Comparison of ENCODE assay signal across 29 mouse cellular contexts in genomic region chr14:60893882-60894281, GRCm38 (mm10).
"Had no signal": no experiment of that assay in that cellular context is flagged by ENCODE, and none has a peak within 500 bp of the region (broad histone marks: within the 10 kb centered on the region; RNA-seq: fewer than 3 reads in every experiment).

No protein-coding gene starts in this region.

- H3K9me3 ChIP-seq: limb, embryonic 10.5 days; limb, embryonic 12.5 days; limb, embryonic 13.5 days; limb, embryonic 15.5 days; liver, embryonic 12.5 days; liver, embryonic 13.5 days; liver, embryonic 15.5 days; lung, embryonic 15.5 days; midbrain, embryonic 10.5 days; midbrain, embryonic 12.5 days; midbrain, embryonic 13.5 days; midbrain, embryonic 15.5 days had no signal

- H3K4me3 ChIP-seq: limb, embryonic 10.5 days; limb, embryonic 12.5 days; limb, embryonic 13.5 days; limb, embryonic 15.5 days; liver, embryonic 12.5 days; liver, embryonic 13.5 days; liver, embryonic 15.5 days; lung, embryonic 15.5 days; megakaryocyte, embryonic 14.5 days; midbrain, embryonic 10.5 days; midbrain, embryonic 12.5 days; midbrain, embryonic 13.5 days; midbrain, embryonic 15.5 days; myocyte had no signal

- H3K9ac ChIP-seq: limb, embryonic 12.5 days; limb, embryonic 13.5 days; limb, embryonic 15.5 days; liver, embryonic 12.5 days; liver, embryonic 13.5 days; liver, embryonic 14.5 days; liver, embryonic 15.5 days; liver, postnatal 0 days; lung, embryonic 14.5 days; lung, embryonic 15.5 days; midbrain, embryonic 12.5 days; midbrain, embryonic 13.5 days; midbrain, embryonic 15.5 days had no signal

- H3K27me3 ChIP-seq: limb, embryonic 12.5 days; limb, embryonic 13.5 days; limb, embryonic 15.5 days; liver, embryonic 12.5 days; liver, embryonic 13.5 days; liver, embryonic 15.5 days; lung, embryonic 15.5 days; megakaryocyte, embryonic 14.5 days; midbrain, embryonic 12.5 days; midbrain, embryonic 13.5 days; midbrain, embryonic 15.5 days had no signal

- H3K4me2 ChIP-seq: limb, embryonic 12.5 days; limb, embryonic 13.5 days; limb, embryonic 15.5 days; liver, embryonic 11.5 days; liver, embryonic 12.5 days; liver, embryonic 13.5 days; liver, embryonic 15.5 days; lung, embryonic 14.5 days; lung, embryonic 15.5 days; midbrain, embryonic 11.5 days; midbrain, embryonic 12.5 days; midbrain, embryonic 13.5 days; midbrain, embryonic 15.5 days had no signal

- H3K36me3 ChIP-seq: limb, embryonic 10.5 days; limb, embryonic 12.5 days; limb, embryonic 13.5 days; limb, embryonic 15.5 days; liver, embryonic 12.5 days; liver, embryonic 13.5 days; liver, embryonic 15.5 days; lung, embryonic 15.5 days; midbrain, embryonic 10.5 days; midbrain, embryonic 12.5 days; midbrain, embryonic 13.5 days; midbrain, embryonic 15.5 days had no signal

- H3K4me1 ChIP-seq: liver, embryonic 12.5 days; liver, embryonic 13.5 days; liver, embryonic 15.5 days; lung, embryonic 15.5 days; megakaryocyte, embryonic 14.5 days; midbrain, embryonic 13.5 days; midbrain, embryonic 15.5 days had no signal

- DNase-seq: liver; liver, embryonic 13.5 days; liver, postnatal 0 days; lung, adult 18-20 months; lung, adult 2 months; lung, embryonic 14.5 days; lung, postnatal 10 days; lung, postnatal 14 days; lung, postnatal 36 days; lung, postnatal 4 days had no signal

- ATAC-seq: liver, embryonic 12.5 days; liver, postnatal 0 days; lung, postnatal 0 days; midbrain, embryonic 13.5 days; midbrain, embryonic 15.5 days; midbrain, embryonic 16.5 days had no signal

- H3K27ac ChIP-seq: limb, embryonic 10.5 days; limb, embryonic 12.5 days; limb, embryonic 13.5 days; limb, embryonic 15.5 days; liver, embryonic 12.5 days; liver, embryonic 13.5 days; liver, embryonic 14.5 days; liver, embryonic 15.5 days; lung, embryonic 15.5 days; macrophage; midbrain, embryonic 10.5 days; midbrain, embryonic 12.5 days; midbrain, embryonic 13.5 days; midbrain, embryonic 15.5 days had no signal
